Mouse (Mus musculus) stomach, embryonic 15.5 days (tissue): ENCODE measurements around the gene BC051142. TPM values are rescaled to one million over a fixed set of nuclear protein-coding genes. Genes with fewer than 3 reads are reported as not detected.

Source experiments
- ATAC-seq: fragments of 200-750 bp; cut with Nextera tagmentation; 2 replicates; pipeline ENCODE4 v1.8.0; 2017; ENCODE audit warnings: low read depth, moderate number of reproducible peaks, moderate TSS enrichment; ENCODE audit not compliant: insufficient read depth, low FRiP score
- H3K27ac ChIP-seq: fragments of 300-500 bp; sonication (generic); 2 replicates; pipeline ENCODE4 v1.5.1; 2015; ENCODE audit warnings: mild to moderate bottlenecking, inconsistent platforms
- H3K27me3 ChIP-seq: fragments of 300-500 bp; sonication (generic); replicated peaks from 2 replicates; pipeline ENCODE4 v1.6.1; 2015; ENCODE audit warnings: inconsistent platforms
- H3K36me3 ChIP-seq: fragments of 300-500 bp; sonication (generic); 2 replicates; pipeline ENCODE4 v1.6.1; 2015; ENCODE audit warnings: inconsistent platforms
- H3K4me1 ChIP-seq: fragments of 300-500 bp; sonication (generic); 2 replicates; pipeline ENCODE4 v1.6.1; 2015; ENCODE audit warnings: inconsistent platforms
- H3K4me2 ChIP-seq: fragments of 300-500 bp; sonication (generic); 2 replicates; pipeline ENCODE4 v1.6.1; 2015; ENCODE audit warnings: mild to moderate bottlenecking, inconsistent platforms
- H3K4me3 ChIP-seq: fragments of 300-500 bp; sonication (generic); replicated peaks from 2 replicates; pipeline ENCODE4 v1.5.1; 2015; ENCODE audit warnings: inconsistent platforms
- H3K9ac ChIP-seq: fragments of 300-500 bp; sonication (generic); 2 replicates; pipeline ENCODE4 v1.6.1; 2015; ENCODE audit warnings: inconsistent platforms
- H3K9me3 ChIP-seq: fragments of 300-500 bp; sonication (generic); 2 replicates; pipeline ENCODE4 v1.6.1; 2016; ENCODE audit warnings: inconsistent platforms
- WGBS: fragments of 180-500 bp; shearing (Covaris S2); methylation state at CpG from one replicate; pipeline ENCODE4 v1.1.7; 2015; 5-methylcytosine and 5-hydroxymethylcytosine counted together
- polyA plus RNA-seq: library from polyadenylated mRNA; unstranded; fragments of >200 nt; fragmentation: Nextera tagmentation; extraction: Ambion mirVana; gene quantifications from 2 replicates; pipeline ENCODE4 v1.2.1, GENCODE M21; 2015

BC051142 gene
- polyA plus RNA-seq = 1.1 and 1.3 TPM in 2 replicates

- Histone ChIP-seq H3K4me2 (peak within 1 kb of the TSS; percentile 79), H3K36me3 (no peaks in the 10 kb centered on the region), H3K9ac (peak within 1 kb of the TSS; percentile 45), H3K4me1 (no peaks in the 10 kb centered on the region), H3K27me3 (0 out of 2 replicates have a peak, but pooled peaks cover 4% of the 10 kb centered on the region), H3K27ac (peak within 1 kb of the TSS; percentile 66), H3K4me3 (peak within 1 kb of the TSS; percentile 52), H3K9me3 (no peaks in the 10 kb centered on the region)
- WGBS = 12% methylated on average over 34 of the region's 34 CpGs
- peak; percentile 91 for ATAC-seq
Measured at GRCm38 (mm10) chr17:34398711-34399393, at the start of gene BC051142. Gene BC051142, plus strand, starts transcription at chr17:34398820.

GRCm38 (mm10) chr17:34349429-34349828 lies 49.2 kb upstream of the BC051142 start:
- no peak overlapping the region for H3K4me3 ChIP-seq
- H3K27me3 ChIP-seq = peaks cover 6% of the 10 kb centered on the region; the same call in 1 of the 2 replicates
- ATAC-seq = no peak
- H3K27ac ChIP-seq = no peak overlapping the region
- no peaks in the 10 kb centered on the region for H3K9me3 ChIP-seq
- no peak overlapping the region for H3K9ac ChIP-seq
- H3K36me3 ChIP-seq = no peaks in the 10 kb centered on the region
- WGBS = 4% methylated on average over 4 of the region's 4 CpGs
- no peaks in the 10 kb centered on the region for H3K4me1 ChIP-seq
- no peak overlapping the region for H3K4me2 ChIP-seq

GRCm38 (mm10) chr17:34354539-34354938 lies 44.1 kb upstream of the BC051142 start, which contains the start of gene Btnl2:
Gene Btnl2, plus strand, starts transcription at chr17:34354822.
- H3K27me3 ChIP-seq = no peaks in the 10 kb centered on the region; the same call in 1 of the 2 replicates
- ATAC-seq = no peak
- no peak within 1 kb of the TSS for H3K27ac ChIP-seq
- no peak within 1 kb of the TSS for H3K4me3 ChIP-seq
- WGBS = 82% methylated on average over 5 of the region's 5 CpGs
- no peaks in the 10 kb centered on the region for H3K4me1 ChIP-seq
- H3K9me3 ChIP-seq = no peaks in the 10 kb centered on the region
- H3K4me2 ChIP-seq = no peak within 1 kb of the TSS
- no peak within 1 kb of the TSS for H3K9ac ChIP-seq
- H3K36me3 ChIP-seq = no peaks in the 10 kb centered on the region

GRCm38 (mm10) chr17:34354940-34355339 lies 43.7 kb upstream of the BC051142 start:
- Histone ChIP-seq H3K4me1 (no peaks in the 10 kb centered on the region), H3K4me2 (no peak overlapping the region), H3K9me3 (no peaks in the 10 kb centered on the region), H3K4me3 (no peak overlapping the region), H3K9ac (no peak overlapping the region), H3K27me3 (no peaks in the 10 kb centered on the region), H3K27ac (no peak overlapping the region), H3K36me3 (no peaks in the 10 kb centered on the region)
- ATAC-seq = no peak
- 88% methylated on average over 1 of the region's 1 CpGs for WGBS

GRCm38 (mm10) chr17:34362954-34363546 lies 35.6 kb upstream of the BC051142 start:
- 78% methylated on average over 15 of the region's 15 CpGs for WGBS
- no peak for ATAC-seq
- Histone ChIP-seq H3K4me1 (no peaks in the 10 kb centered on the region), H3K27me3 (0 out of 2 replicates have a peak, but pooled peaks cover 3% of the 10 kb centered on the region), H3K27ac (no peak overlapping the region), H3K36me3 (no peaks in the 10 kb centered on the region), H3K9me3 (no peaks in the 10 kb centered on the region), H3K4me3 (no peak overlapping the region), H3K4me2 (no peak overlapping the region), H3K9ac (no peak overlapping the region)

- Histone ChIP-seq H3K4me1 (no peaks in the 10 kb centered on the region), H3K27me3 (0 out of 2 replicates have a peak, but pooled peaks cover 3% of the 10 kb centered on the region), H3K4me2 (no peak overlapping the region), H3K4me3 (no peak overlapping the region), H3K9me3 (no peaks in the 10 kb centered on the region), H3K9ac (no peak overlapping the region), H3K36me3 (no peaks in the 10 kb centered on the region), H3K27ac (no peak overlapping the region)
- ATAC-seq = no peak
- 77% methylated on average over 3 of the region's 3 CpGs for WGBS
Measured at GRCm38 (mm10) chr17:34363676-34364310, 34.8 kb upstream of the BC051142 start.

- Histone ChIP-seq H3K36me3 (no peaks in the 10 kb centered on the region), H3K27me3 (0 out of 2 replicates have a peak, but pooled peaks cover 3% of the 10 kb centered on the region), H3K9me3 (no peaks in the 10 kb centered on the region), H3K4me1 (no peaks in the 10 kb centered on the region), H3K9ac (no peak overlapping the region), H3K4me2 (no peak overlapping the region), H3K27ac (no peak overlapping the region), H3K4me3 (no peak overlapping the region)
- 73% methylated on average over 10 of the region's 10 CpGs for WGBS
- no peak for ATAC-seq
Measured at GRCm38 (mm10) chr17:34365031-34365430, 33.6 kb upstream of the BC051142 start.

GRCm38 (mm10) chr17:34370563-34370962 lies 28.1 kb upstream of the BC051142 start:
- Histone ChIP-seq H3K9me3 (no peaks in the 10 kb centered on the region), H3K27ac (no peak overlapping the region), H3K36me3 (no peaks in the 10 kb centered on the region), H3K27me3 (no peaks in the 10 kb centered on the region), H3K4me3 (no peak overlapping the region), H3K4me2 (no peak overlapping the region), H3K9ac (no peak overlapping the region), H3K4me1 (no peaks in the 10 kb centered on the region)
- ATAC-seq = no peak
- 40% methylated on average over 4 of the region's 4 CpGs for WGBS

GRCm38 (mm10) chr17:34373055-34373709 lies 25.4 kb upstream of the BC051142 start:
- no peaks in the 10 kb centered on the region for H3K9me3 ChIP-seq
- no peak overlapping the region for H3K4me2 ChIP-seq

GRCm38 (mm10) chr17:34376847-34377246 lies 21.8 kb upstream of the BC051142 start, which contains the start of gene Btnl1:
Gene Btnl1, plus strand, starts transcription at chr17:34377132.
- Histone ChIP-seq H3K4me2 (no peak within 1 kb of the TSS), H3K27ac (no peak within 1 kb of the TSS), H3K9me3 (no peaks in the 10 kb centered on the region), H3K4me3 (no peak within 1 kb of the TSS), H3K9ac (no peak within 1 kb of the TSS), H3K36me3 (no peaks in the 10 kb centered on the region), H3K27me3 (no peaks in the 10 kb centered on the region), H3K4me1 (no peaks in the 10 kb centered on the region)
- WGBS = 78% methylated on average over 2 of the region's 2 CpGs
- no peak for ATAC-seq

More at GRCm38 (mm10) chr17:34373055-34373709, 25.4 kb upstream of the BC051142 start:
- no peaks in the 10 kb centered on the region for H3K36me3 ChIP-seq
- 57% methylated on average over 6 of the region's 6 CpGs for WGBS
- H3K4me1 ChIP-seq = no peaks in the 10 kb centered on the region
- H3K27me3 ChIP-seq = no peaks in the 10 kb centered on the region
- no peak overlapping the region for H3K27ac ChIP-seq
- H3K9ac ChIP-seq = no peak overlapping the region
- ATAC-seq = no peak
- H3K4me3 ChIP-seq = no peak overlapping the region

GRCm38 (mm10) chr17:34377450-34378209 lies 21.0 kb upstream of the BC051142 start:
- H3K4me2 ChIP-seq = no peak overlapping the region
- H3K4me1 ChIP-seq = no peaks in the 10 kb centered on the region
- H3K4me3 ChIP-seq = no peak overlapping the region
- H3K27me3 ChIP-seq = no peaks in the 10 kb centered on the region
- H3K9me3 ChIP-seq = no peaks in the 10 kb centered on the region
- 50% methylated on average over 6 of the region's 6 CpGs for WGBS
- H3K9ac ChIP-seq = no peak overlapping the region
- H3K27ac ChIP-seq = no peak overlapping the region
- no peak for ATAC-seq
- H3K36me3 ChIP-seq = no peaks in the 10 kb centered on the region
